Mouse (Mus musculus): ENCODE measurements around the gene B3gat3.
"Not testable (repeated sequence)": the region's sequence is repeated elsewhere in the genome, so short reads cannot be mapped to it uniquely, and the experiment has no call there.

The B3gat3 gene

DNA sequence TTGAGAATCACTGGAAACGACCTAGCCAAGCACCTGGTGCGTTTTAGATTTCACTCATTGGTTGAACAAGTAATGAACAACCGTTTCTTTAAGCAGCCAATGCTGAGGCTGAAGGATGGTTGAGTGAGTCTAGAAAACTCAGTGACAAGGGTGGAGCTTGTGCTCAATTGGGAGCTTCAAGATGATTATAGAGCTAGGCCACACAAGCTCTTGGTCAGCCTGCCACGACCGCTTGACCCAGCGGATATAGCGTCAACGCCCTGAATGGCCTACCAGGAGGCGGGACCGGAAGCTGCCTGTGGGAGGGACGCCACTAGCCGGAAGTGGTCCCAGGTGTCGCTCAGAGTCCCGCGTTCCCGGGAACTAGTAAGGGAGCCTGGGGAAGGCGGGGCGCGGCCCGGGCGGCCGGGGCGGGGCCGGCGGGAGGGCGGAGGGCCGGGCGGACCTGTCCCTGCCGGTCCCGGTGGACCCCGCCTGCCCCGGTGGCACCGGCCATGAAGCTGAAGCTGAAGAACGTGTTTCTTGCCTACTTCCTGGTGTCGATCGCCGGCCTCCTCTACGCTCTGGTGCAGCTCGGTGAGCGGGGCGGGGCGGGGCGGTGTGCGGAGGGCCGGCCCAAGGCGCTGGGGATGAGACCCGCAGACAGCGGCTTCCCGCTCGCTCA lies at the start of gene B3gat3:
Gene B3gat3 (plus strand): TSS at position 302 of the 664 bp plus-strand sequence.
- DNase-seq: peak; percentile 96

DNA sequence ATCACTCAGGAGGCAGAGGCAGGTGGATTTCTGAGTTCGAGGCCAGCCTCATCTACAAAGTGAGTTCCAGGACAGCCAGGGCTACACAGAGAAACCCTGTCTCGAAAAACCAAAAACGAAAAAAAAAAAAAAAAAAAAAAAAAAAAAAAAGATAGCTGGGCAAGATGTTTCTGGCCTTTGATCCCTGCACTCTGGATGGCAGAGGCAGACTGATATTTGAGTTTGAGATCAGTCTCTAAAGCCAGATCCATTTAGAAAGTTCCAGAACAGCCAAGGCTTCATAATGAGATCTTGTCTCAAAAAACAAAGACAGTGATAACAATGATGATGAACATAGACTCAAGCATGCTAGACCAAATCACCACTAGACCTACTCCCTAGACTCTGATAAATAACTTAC lies 49.8 kb upstream of the B3gat3 start:
- not testable (repeated sequence) for DNase-seq

DNA sequence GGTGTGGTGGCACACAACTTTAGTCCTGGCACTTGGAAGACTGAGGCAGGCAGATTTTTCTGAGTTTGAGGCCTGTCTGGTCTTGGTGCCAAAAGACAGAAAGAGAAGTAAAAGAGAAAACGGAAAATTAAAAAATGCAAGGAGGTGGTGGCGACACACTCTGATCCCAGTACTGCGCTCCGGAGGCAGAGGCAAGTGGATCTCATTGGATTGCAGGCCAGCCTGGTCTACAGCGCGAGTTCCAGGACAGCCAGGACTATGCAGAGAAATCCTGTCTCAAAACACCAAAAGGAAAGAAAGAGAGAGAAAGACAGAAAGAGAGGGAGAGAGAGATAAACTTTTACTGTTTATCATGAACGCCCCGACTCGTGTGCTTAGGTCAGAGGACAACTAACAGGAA lies 49.3 kb upstream of the B3gat3 start:
- DNase-seq: no peak

DNA sequence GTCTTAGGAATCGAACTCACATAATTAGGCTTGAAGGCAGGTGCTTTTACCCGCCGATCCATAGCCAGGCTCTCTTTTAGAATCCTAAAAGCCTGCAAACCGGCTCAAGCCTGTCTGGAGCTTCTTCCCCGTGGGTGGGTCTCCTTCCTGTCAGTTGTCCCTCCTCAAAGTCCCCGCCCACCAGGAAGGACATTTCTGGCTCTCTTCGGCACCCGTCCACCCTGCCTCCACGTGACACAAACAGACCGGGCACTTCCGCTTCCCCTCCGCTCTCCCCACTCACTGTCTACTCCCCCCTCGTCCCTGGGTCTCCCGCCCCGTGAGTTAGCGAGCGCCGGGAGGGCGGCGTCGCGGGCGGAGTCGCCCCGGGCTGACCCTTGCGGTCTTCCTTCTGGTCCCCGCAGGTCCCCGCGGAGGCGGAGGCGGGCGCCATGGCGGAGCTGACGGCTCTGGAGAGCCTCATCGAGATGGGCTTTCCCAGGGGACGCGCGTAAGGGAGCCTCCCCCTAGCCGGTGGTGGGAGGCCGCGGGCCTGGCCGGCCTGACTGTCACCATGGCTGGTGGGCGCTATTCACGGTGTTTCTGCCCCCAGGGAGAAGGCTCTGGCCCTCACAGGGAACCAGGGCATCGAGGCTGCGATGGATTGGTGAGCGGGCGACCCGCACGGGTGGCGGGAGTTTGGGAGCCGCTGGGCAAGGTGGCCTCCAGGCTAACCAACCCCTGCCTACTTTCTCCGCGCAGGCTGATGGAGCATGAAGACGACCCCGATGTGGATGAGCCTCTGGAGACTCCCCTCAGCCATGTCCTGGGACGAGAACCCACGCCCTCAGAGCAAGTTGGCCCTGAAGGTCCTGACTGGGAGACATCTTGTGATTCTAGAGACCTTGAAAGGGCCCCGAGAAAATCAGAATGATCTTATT lies 48.6 kb upstream of the B3gat3 start, which contains the start of gene Ubxn1:
Gene Ubxn1 (plus strand): TSS at position 230 of the 920 bp plus-strand sequence.
- peak; percentile 98 for DNase-seq

DNA sequence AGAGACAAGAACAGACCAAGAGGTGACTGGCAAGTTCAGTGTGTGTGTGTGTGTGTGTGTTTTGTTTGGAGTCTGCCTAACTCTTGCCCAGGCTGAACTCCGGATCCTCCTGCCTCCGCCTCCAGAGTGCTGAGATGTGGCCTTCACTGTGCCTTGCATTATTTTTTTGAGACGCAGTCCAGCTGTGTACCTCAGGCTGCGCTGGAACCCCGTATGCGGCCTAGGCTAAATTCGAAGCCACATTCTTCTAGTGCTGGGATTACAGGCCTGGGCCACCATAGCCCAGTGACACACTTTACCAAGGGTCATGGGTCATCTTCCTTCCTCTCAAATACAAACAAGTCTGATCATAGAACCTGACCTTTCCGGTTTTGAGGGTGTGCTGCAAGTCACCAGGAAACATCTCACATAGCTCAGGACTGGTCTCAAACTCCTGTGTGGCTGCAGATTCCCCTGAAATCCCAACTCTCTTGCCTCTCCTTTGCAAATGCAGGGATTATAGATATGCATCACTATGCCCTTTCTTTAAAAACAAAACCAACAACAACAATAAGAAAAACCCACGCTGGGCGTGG lies 47.8 kb upstream of the B3gat3 start:
- no peak for DNase-seq

DNA sequence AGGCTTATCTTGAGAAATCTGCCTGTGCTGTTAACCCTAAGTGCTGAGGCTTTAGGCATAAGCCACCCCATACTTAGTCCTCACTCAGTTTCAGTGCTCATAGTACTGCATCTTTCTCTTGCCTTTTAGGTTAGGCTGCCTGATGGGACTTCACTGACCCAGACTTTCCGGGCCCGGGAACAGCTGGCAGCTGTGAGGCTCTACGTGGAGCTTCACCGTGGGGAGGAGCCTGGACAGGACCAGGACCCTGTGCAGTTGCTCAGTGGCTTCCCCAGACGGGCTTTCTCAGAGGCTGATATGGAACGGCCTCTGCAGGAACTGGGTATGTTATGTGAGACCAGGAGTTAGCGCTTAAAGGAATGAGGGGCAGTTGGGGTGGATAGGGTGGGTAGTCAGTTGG lies 45.1 kb upstream of the B3gat3 start:
- no peak for DNase-seq

DNA sequence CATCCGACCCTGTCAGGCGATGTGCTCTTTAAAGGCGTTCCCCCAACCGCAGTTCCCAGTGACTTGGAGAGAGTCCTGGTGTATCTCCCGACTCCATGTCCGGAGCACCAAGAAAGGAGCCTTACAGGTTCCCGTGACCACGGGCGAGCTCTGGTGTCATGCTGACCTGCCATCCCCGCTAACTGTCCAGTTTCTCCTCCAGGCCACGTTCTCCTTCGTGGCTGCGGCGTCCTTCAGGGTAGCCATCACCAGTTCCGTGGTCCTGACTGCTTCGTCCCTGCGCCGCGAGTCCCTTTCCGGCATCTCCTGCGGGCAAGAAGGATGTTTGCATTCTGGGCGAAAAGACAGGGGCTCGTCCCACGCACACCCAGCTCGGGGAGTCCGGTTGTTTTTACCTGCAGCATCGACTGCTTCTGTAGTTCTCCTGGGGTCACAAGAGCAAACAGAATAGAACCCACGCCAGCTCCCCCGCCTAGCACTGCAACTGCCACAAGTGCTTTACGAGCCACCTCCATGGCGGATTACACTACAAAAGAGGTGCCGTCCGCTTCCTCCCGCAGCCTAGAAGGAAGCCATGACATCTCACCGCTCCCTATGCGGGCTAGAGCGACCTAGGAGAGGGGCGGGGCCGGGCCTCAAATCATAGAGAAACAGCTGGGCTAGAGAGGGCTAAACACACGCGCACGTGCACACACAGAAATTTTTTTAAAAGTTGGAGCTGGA lies 39.7 kb upstream of the B3gat3 start, which contains the start of gene Uqcc3:
Gene Uqcc3 (minus strand): TSS at position 613 of the 723 bp plus-strand sequence.
- peak; percentile 91 for DNase-seq

DNA sequence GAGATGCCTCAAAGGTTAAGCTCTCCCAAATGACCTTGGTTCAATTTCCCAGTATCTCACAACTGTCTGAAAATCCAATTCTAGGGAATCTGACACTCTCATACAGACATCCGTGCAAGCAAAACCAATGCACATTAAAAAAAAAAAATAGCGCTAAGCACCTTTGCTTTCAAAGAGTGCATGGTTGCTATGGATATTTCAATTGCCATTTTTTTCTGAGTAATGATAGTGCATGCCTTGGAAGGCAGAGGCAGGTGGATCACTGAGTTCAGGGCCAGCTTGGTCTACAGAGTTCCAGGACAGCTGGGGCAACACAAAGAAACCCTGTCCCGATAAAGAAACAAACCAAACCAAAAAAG lies 39.2 kb upstream of the B3gat3 start:
- no peak for DNase-seq

DNA sequence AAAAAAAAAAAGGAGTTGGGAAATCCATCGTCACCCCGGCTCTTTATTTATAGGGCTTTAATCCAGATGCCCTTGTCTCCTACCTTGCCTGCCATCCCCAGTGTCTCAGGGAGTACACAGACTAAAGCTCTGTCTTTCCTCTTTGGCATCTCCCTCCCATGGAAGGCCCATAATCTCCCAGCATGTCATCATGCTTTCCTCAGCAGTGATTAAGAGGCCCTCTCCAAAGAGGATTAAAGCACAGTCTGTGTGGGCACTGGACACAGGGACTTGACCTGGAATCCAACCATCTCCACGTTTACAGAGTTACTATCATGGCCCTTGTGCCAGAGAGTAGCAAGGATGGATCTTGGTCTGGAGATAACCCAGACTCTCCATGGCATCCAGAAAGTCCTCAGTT lies 36.6 kb upstream of the B3gat3 start, which contains the start of the genes Lbhd1 and Gm49403:
Gene Lbhd1 (plus strand): TSS at position 117 of the 400 bp plus-strand sequence.
Gene Gm49403 (plus strand): TSS at position 315 of the 400 bp plus-strand sequence.
- DNase-seq: no peak

DNA sequence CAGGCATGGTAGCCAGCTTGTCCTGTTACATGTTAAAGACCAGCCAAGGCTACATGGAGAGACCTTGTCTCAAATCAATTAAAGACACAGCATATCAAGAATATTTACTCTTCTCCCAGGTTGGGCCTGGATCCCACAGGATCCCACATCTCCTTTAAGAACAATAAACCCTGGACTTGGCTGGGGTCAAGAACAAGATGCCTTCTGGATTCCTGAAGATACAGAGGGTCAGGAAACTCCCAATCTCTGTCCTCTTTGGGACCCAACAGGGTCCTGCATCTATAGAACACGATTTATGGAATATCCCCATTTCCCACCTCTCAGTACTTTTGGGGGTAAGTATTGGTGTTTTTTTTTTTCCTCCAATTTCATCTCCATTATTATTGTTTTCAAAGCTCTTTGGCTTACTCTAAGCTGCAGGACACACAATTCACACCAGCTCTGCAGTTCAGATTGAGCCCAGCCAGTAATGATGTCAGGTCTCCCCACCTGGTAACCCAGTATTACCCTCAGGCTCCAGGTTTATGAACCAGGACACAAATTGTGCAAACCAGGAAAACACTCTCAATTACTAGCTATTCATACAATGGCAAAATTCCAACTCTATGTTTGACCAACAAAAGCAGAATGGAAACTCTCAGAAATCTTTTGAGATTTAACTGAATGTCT lies 33.1 kb upstream of the B3gat3 start:
- DNase-seq: no peak

DNA sequence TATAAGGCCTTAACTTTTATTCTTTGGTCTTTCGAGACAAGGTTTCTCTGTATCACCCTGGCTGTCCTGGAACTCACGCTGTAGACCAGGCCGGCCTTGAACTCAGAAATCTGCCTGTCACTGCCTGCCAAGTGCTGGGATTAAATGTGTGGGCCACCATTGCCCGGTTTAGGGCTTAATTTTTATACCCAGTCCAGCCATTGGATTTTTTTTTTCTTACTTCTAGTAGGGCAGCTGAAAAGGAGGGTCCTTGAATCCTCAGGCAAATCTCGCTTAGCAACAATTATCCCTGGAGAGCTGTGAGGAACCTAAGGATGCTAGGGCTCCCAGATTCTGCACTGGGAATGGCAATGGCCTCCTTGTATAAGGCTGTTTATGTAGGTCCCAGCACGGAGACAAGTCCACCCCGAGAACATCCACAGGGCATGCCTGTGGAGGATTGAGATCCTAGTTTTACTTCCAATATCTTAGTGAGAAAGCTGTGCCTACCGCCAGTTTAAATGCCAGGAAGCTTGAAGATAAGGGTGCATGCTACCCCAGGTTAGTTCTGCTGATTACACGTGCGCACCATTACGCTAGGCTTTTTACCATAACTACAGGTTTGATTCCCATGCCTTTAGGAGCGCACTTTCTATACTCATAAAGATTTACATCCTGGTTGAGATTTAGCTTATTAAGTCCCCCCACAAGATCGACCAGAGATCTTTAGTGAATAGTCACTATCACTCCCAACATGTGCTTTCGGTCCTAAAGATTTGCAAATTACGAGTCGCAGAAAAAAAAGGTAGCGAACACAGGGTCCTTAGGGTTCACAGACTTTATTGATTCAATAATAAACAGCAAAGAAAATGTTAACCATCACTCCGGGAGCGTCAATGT lies 32.4 kb upstream of the B3gat3 start:
- no peak for DNase-seq

DNA sequence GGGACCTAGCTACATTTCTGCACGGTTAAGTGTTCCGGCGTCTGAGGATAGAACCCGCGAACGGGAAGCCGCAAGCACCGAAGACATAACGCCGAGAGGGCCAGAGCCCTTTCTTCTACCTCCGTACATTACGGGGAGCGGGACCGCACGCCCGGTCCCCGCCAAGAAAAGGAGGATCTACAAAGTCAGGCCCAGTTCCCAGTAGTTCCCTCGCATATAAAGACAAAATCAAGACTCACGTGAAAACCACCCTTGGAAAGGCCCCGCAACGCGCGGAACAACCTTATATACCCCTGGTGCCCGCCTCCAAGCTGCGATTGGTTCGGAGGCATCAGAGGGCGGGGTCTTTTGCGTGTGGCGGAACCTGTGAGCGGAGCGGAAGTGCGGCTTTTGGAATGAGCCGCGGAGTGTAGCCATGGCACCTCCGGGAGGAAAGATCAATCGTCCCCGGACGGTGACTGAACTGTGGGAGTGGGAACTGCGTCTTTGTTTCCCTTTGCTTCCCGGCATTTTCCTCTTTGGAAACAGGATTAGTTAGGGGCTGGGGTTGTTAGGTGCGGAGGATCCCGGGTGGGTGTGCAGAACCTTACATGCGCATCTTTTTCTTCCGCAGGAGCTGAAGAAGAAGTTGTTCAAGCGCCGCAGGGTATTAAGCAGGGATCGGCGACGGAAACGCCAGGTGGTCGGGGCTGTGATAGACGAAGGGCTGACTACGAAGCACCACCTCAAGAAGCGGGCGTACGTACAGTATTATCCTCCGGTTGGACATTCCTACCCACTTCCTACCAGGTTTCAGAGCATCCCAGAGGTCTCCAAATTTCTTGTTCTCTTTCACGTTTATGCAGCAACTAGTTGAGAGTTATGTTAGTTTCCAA lies 31.4 kb upstream of the B3gat3 start, which contains the start of the genes 1810009A15Rik and Gm49416:
Gene 1810009A15Rik (plus strand): TSS at position 343 of the 875 bp plus-strand sequence.
Gene Gm49416 (plus strand): TSS at position 416 of the 875 bp plus-strand sequence.
- DNase-seq: peak; percentile 94

DNA sequence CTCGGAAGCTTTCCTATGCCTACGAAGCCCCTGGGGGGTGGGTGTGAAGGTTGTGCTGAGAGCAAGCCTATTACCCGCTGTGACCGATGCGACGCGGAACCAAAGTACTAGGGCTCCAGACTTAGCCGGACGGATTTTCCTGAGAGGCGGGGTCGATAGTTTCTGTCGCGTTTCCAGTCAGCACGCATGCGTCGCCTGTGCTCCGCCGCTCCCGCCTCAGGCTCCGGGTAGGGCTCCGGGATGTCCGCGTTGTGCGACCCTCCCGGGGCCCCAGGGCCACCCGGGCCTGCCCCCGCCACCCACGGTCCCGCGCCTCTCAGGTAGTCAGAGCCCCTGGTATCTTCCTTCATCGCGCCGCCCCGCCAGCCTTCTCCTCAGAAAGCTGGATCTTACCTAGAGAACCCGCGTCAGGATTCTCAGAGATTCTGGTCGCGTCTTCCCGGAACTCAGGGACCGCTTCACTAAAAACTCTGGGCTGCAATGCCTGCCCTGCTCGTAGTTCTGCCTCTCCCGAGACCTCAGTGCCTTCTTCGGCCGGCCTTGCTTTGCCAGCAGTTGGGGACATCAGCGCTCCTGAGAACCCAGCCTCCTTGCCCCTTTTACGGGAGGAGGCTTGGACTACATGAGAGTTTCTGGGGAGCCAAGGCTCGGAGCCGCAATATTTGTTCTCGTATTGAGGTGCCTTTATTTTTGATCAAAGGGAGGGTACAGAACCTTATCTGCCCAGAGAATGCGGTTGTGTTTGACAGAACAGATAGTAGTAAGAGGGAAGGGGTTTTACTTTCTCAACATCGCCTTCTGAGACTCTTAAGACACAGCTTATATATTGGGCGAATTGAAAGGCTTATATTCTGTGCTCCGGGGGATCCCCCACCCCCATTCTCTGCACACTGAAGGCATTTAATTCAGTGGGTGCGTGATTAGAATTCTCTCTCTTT lies 27.1 kb upstream of the B3gat3 start, which contains the start of gene Ints5:
Gene Ints5 (plus strand): TSS at position 177 of the 938 bp plus-strand sequence.
- DNase-seq: peak; percentile 74

DNA sequence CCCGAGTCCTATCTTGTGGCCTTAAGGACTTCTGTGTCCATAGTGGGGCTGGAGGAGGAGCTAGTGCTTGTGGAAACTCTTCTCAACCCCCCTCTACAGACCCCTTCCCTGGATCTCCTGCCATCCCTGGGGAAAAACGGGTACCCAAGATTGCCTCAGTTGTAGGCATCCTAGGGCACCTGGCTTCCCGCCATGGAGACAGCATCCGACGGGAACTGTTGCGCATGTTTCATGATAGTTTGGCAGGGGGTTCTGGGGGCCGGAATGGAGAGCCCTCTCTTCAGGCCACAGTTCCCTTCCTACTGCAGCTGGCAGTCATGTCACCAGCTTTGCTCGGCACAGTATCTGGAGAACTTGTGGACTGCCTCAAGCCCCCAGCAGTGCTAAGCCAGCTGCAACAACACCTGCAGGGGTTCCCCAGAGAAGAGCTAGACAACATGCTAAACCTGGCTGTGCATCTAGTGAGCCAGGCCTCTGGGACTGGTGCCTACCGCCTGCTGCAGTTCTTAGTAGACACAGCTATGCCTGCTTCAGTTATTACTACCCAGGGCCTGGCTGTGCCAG lies 24.7 kb upstream of the B3gat3 start:
- no peak for DNase-seq

DNA sequence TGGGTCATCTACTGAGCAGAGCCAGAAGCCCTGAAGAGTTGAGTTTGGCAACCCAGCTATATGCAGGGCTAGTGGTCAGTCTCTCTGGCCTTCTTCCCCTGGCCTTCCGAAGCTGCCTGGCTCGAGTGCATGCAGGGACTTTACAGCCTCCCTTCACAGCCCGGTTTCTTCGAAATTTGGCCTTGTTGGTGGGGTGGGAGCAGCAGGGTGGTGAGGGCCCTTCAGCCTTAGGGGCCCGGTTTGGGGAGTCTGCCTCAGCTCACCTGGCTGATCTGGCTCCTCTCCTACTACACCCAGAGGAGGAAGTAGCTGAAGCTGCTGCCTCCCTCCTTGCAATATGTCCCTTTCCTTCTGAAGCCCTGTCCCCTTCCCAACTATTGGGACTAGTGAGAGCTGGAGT lies 23.9 kb upstream of the B3gat3 start:
- DNase-seq: not testable (repeated sequence)

DNA sequence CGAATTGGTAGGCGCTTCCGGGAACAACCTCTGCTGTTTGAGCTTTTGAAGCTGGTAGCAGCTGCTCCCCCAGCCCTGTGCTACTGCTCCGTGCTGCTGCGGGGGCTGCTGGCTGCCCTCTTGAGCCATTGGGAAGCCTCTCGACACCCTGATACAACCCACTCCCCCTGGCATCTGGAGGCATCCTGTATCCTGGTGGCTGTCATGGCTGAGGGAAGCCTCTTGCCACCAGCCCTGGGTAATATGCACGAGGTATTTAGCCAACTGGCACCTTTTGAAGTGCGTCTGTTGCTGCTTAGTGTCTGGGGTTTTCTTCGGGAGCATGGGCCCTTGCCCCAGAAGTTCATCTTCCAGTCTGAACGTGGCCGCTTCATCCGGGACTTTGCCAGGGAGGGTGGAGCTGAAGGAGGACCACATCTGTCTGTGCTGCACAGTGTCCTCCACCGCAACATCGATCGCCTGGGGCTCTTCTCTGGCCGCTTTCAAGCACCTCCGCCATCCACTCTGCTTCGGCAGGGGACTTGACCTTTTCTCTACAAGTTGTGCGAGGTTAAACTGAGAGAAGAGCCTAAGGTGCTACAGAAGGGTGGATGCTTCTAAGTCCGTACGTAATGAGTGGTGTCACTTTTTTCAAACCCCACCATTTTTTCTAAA lies 22.8 kb upstream of the B3gat3 start:
- not testable (repeated sequence) for DNase-seq

DNA sequence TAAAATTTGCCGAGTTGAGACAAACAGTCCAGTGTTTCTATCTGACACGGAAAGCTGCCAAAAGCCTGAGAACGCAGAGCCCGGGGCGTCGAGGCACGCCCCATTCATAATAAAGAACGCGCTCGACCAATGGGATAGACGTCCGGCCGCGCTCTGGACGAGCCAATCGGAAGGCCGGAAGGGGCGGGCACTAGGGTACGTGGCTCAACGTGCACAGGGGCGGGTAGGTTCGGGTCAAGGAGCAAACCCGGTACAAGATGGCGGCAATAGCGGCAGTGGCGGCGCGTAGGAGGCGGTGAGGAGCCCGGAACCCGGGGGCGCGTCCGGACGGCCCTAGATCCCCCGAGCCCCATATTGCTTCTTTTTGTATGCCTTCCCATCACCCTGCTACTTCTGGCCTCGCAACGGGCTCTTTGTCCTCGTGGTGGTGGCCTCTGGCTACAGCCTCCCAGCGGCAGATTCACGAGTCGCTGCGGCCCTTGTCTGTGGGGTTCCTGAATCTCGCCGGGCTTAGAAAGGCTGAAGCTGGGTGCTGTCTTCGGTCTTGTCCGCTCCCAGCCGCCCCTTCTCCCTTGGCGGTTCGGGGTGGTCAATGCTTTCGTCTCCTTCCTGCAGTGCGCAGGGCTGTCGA lies 22.2 kb upstream of the B3gat3 start, which contains the start of gene Ganab:
Gene Ganab (plus strand): TSS at position 207 of the 631 bp plus-strand sequence.
- DNase-seq: peak; percentile 97

All from layer of hippocampus, adult 9-11 months (tissue).